Mouse (Mus musculus) embryonic fibroblast, embryonic 13.5 days (primary cell): ENCODE measurements around the gene Vstm5. TPM values are rescaled to one million over a fixed set of nuclear protein-coding genes. Genes with fewer than 3 reads are reported as not detected.
A peak's percentile ranks its signal among the peaks of the same experiment; 100 is the strongest.

ENCODE experiments used
- H3K27ac ChIP-seq: 2 replicates; pipeline ENCODE4 v1.5.1; 2012; ENCODE audit warnings: low read length, control low read depth, inconsistent platforms; ENCODE audit not compliant: insufficient read depth
- H3K4me1 ChIP-seq: 2 replicates; pipeline ENCODE4 v1.6.1; 2011; ENCODE audit warnings: low read length; ENCODE audit not compliant: control insufficient read depth, insufficient read depth
- H3K4me3 ChIP-seq: 2 replicates; pipeline ENCODE4 v1.5.1; 2011; ENCODE audit warnings: mild to moderate bottlenecking, control low read depth, low read length; ENCODE audit not compliant: insufficient read depth
- CTCF ChIP-seq: IDR thresholded peaks from 2 replicates; pipeline ENCODE4 v1.5.1; 2011; ENCODE audit warnings: mild to moderate bottlenecking, control low read depth, low read length, moderate library complexity, borderline replicate concordance; ENCODE audit not compliant: insufficient read depth
- POLR2A ChIP-seq: IDR thresholded peaks from 2 replicates; pipeline ENCODE4 v1.6.1; 2011; ENCODE audit warnings: low read depth, mild to moderate bottlenecking, control low read depth, low read length, moderate library complexity
- polyA plus RNA-seq: library from polyadenylated mRNA; stranded (reverse); fragments of >200 nt; gene quantifications from 2 replicates; pipeline ENCODE4 v1.2.4, GENCODE M21; 2011; ENCODE audit warnings: low read depth; ENCODE audit not compliant: missing spikeins, insufficient read length

Vstm5 gene
- polyA plus RNA-seq, 1 experiment = 3.6 TPM

GRCm38 (mm10) chr9:15256214-15256613 is 17.4 kb downstream of the Vstm5 start:
- H3K4me3 ChIP-seq = no peak overlapping the region
- no peaks in the 10 kb centered on the region for H3K4me1 ChIP-seq
- no peak overlapping the region for H3K27ac ChIP-seq
- TF ChIP-seq POLR2A = no peak
- no peak for TF ChIP-seq CTCF

- Histone ChIP-seq H3K4me3 (no peak overlapping the region), H3K27ac (no peak overlapping the region), H3K4me1 (no peaks in the 10 kb centered on the region)
- no peak for TF ChIP-seq CTCF
- TF ChIP-seq POLR2A = no peak
These were observed 23.1 kb downstream of the Vstm5 start for GRCm38 (mm10) chr9:15261980-15262379.

- H3K27ac ChIP-seq = no peak overlapping the region
- no peaks in the 10 kb centered on the region for H3K4me1 ChIP-seq
- TF ChIP-seq POLR2A = no peak
- no peak for TF ChIP-seq CTCF
- H3K4me3 ChIP-seq = no peak overlapping the region
These were observed 24.6 kb downstream of the Vstm5 start for GRCm38 (mm10) chr9:15263487-15263886.

GRCm38 (mm10) chr9:15273981-15274380 is 35.1 kb downstream of the Vstm5 start:
- no peaks in the 10 kb centered on the region for H3K4me1 ChIP-seq
- TF ChIP-seq POLR2A (no peak), CTCF (no peak)
- H3K27ac ChIP-seq = no peak overlapping the region
- H3K4me3 ChIP-seq = no peak overlapping the region

- H3K4me3 ChIP-seq = no peak overlapping the region
- no peaks in the 10 kb centered on the region; the same call in 1 of the 2 replicates for H3K4me1 ChIP-seq
- no peak overlapping the region for H3K27ac ChIP-seq
- TF ChIP-seq POLR2A (no peak), CTCF (no peak)
These were observed 38.0 kb downstream of the Vstm5 start for GRCm38 (mm10) chr9:15276855-15277254.

- TF ChIP-seq CTCF (no peak), POLR2A (no peak)
- Histone ChIP-seq H3K4me1 (no peaks in the 10 kb centered on the region; the same call in 1 of the 2 replicates), H3K27ac (no peak overlapping the region), H3K4me3 (peak overlapping the region; percentile 17)
These were observed 39.5 kb downstream of the Vstm5 start for GRCm38 (mm10) chr9:15278343-15278742.

- TF ChIP-seq CTCF = no peak
- no peak for TF ChIP-seq POLR2A
- H3K27ac ChIP-seq = peak overlapping the region; percentile 73; the same call in 1 of the 2 replicates
- peak overlapping the region; percentile 92 for H3K4me3 ChIP-seq
- H3K4me1 ChIP-seq = no peaks in the 10 kb centered on the region; the same call in 1 of the 2 replicates
These were observed 40.3 kb downstream of the Vstm5 start for GRCm38 (mm10) chr9:15279139-15279648.

GRCm38 (mm10) chr9:15279649-15280490 is 41.0 kb downstream of the Vstm5 start, which contains the start of gene Med17:
Gene Med17, minus strand, starts transcription at chr9:15279931.
- peak within 1 kb of the TSS; percentile 73 for H3K27ac ChIP-seq
- TF ChIP-seq POLR2A (peak; percentile 88), CTCF (no peak)
- H3K4me1 ChIP-seq = no peaks in the 10 kb centered on the region; the same call in 1 of the 2 replicates
- H3K4me3 ChIP-seq = peak within 1 kb of the TSS; percentile 92

GRCm38 (mm10) chr9:15280491-15280879 is 41.6 kb downstream of the Vstm5 start:
- Histone ChIP-seq H3K27ac (no peak overlapping the region), H3K4me1 (no peaks in the 10 kb centered on the region; the same call in 1 of the 2 replicates), H3K4me3 (peak overlapping the region; percentile 53)
- TF ChIP-seq POLR2A = no peak
- TF ChIP-seq CTCF = no peak

- Histone ChIP-seq H3K4me1 (no peaks in the 10 kb centered on the region; the same call in 1 of the 2 replicates), H3K27ac (no peak overlapping the region), H3K4me3 (no peak overlapping the region)
- TF ChIP-seq POLR2A (no peak), CTCF (no peak)
These were observed 46.6 kb downstream of the Vstm5 start for GRCm38 (mm10) chr9:15285443-15285842.
